Mouse (Mus musculus) layer of hippocampus, postnatal 36 days (tissue): Measurements from ENCODE around the gene 2610528A11Rik. TPM values are rescaled to one million over a fixed set of nuclear protein-coding genes. Genes with fewer than 3 reads are reported as not detected.

ENCODE experiments used
- DNase-seq, 2 experiments: peaks; one replicate each; pipeline ENCODE4 v3.0.0; 2022
- total RNA-seq, 2 experiments: library from RNA; stranded (reverse); gene quantifications; 2 replicates each; pipeline ENCODE4 v1.2.3; 2021

The 2610528A11Rik gene
- total RNA-seq, 2 experiments from 2014 or later, result 0.52 to 1.4 TPM

DNA sequence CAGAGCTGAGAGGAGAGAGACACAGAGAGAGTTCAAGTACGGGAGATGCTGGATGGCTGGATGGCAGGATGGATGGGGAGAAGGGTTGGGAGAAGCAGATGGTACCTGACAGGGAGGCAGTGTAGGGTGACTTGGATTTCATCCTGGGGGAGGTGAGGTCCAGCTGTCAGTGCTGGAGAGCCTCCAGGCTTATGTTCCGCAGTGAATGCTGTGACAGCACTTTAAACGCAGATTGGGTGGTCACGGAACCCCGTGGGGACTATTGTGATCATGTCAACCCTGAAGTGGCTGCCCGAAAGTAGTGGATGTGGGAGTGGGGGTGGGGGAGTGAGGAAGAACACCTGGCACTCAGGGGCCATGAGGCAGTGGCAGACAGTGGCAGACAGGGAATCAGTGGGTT lies 19.4 kb downstream of the 2610528A11Rik start:
- DNase-seq, result no peak

DNA sequence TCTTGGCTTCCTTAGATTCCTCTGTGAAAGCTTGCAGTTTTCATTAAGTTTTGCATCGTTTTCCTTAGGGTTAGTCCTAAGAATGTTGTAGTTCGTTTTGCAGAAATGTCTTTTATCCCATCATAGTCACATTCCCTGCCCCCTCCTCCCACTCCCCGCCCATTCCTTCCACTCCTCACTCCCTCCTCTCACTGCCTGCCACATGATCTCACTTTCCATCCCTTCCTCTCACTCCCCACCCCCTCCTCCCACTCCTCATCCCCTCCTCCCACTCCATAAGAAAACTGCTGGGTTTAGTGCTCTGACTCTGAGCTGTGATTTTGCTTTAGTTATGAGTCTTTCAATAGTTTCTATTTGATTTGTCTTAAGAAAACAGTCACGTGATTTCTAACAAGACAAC lies 30.1 kb downstream of the 2610528A11Rik start:
- DNase-seq, result no peak

DNA sequence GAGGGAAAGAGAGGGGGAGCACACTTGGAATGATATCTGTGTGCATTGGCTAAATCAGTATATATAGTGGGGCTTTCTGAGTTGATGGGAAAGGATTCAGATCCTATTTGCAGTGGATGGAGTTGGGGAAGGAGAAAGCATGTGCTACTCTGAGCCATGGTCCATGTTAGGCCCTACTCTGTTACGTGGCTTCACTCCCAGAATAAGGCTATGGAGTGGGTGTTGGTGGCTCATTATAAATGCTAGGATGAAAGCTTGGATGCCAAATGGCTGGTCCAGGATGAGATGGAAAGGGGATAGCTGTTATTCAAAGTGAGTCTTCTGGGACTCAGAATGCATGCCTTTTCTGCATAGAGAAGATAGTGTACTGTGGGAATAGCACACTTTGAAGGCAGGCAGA lies 33.1 kb downstream of the 2610528A11Rik start:
- DNase-seq, result no peak

DNA sequence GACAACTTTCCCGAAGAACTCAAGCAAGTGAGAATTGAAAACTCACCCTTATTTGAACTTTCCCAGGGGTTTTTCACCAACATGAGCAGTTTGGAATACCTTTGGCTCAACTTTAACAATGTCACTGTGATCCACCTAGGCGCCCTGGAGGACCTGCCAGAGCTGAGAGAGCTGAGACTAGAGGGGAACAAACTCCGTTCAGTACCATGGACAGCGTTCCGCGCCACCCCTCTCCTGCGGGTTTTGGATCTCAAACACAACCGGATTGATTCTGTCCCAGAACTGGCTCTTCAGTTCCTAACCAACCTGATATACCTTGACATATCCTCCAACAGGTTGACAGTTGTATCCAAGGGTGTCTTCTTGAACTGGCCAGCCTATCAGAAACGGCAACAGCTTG lies 45.3 kb downstream of the 2610528A11Rik start:
- no peak for DNase-seq

DNA sequence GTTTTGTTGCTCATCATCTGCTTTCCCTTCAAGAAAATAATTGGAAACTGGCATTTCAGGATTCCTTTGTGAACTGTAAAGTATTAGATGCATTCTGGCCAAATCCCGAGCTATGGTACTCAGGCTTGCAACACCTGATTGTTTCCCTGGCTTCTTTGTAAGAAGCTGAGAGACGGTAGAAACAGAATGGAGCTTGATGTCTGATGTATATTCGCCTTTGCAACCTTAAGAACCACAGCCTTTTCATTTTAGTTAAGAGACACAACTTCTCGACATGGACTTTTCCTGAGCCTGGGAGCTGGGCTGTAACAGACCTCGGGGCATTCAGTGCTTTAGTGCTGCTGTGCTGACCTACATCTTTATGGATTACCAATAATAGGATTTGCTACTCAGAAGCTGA lies 46.2 kb downstream of the 2610528A11Rik start, which contains the start of gene Lrit2:
Gene Lrit2, plus strand, starts transcription at position 301 of the 400 bp plus-strand sequence.
- no peak for DNase-seq

DNA sequence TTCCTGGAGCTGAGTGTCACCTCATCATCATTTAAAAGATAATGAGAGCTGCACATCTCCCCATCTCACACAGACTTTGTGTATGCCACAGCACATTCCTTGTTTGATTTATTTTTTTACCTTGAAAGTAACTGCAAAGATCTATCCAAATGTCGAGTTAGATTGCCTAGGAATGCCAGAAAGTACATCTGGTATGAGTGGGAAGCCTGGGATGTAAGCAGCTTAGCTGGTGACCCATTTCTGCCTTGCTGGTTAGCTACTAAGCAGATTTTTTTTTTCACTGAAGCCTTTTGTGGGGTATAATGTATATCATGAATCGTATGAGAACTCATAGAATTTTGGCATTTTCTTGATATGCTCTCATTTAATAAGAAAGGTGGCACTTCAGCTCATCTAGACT lies 47.2 kb downstream of the 2610528A11Rik start:
- no peak for DNase-seq

DNA sequence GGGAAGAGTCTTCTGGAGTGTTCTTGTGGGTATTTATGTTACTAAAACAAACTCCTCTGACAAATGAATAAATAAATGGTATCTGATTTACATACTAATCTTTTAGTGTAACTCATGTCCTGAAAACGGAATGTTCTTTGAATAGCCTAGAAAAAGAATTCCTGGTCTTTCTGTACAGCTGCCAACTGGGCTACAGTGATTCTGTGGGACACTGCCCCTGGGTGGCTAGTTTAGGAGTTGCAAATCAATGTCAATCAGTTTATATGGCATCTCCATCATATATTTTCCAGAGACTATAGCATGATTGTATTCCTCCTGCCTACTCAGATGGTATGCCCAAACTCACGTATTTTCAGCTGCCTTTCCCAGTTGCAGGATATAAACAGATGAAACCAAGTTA lies 49.0 kb downstream of the 2610528A11Rik start:
- DNase-seq, result no peak

Other genes with a start within 250 kb of the 2610528A11Rik start
- 10 to 100 TPM; 79.1 to 79.6 TPM for gene Ccser2, start 145.2 kb downstream of the 2610528A11Rik start, total RNA-seq
- not detected for gene Rgr, start 65.1 kb downstream of the 2610528A11Rik start, total RNA-seq
- gene Lrit1, start 59.2 kb downstream of the 2610528A11Rik start, total RNA-seq, result not detected
- not detected for gene Lrit2, start 46.1 kb downstream of the 2610528A11Rik start, total RNA-seq
- gene Cdhr1, start 15.7 kb downstream of the 2610528A11Rik start, total RNA-seq, result 1 to 10 TPM; 7.5 to 8.5 TPM
- 100 to 1,000 TPM; 391 to 413 TPM for gene Ghitm, start 21.2 kb upstream of the 2610528A11Rik start, total RNA-seq